ENCODE assay signal across 23 mouse cellular contexts in the genomic region with DNA sequence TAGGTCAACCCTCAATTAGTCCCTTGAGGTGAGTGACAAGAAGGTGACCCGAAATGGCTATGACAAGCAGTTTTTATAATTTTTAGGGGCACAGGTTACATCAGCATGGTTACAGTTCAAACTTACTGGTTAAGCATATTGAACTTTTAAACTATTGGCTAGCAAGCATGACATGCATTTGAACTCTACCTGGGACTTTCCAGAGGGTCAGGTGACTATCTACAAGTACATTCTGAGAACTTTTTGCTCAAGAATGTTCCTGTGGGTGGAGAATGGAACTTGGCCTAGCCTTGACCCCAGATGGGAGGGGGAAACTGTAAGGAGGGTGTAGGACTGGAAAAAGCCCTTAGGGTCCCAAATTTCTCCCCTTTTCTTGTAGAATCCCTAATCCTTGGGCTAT.
DNase-seq lines count a peak whose midpoint lies in the region; ATAC-seq and TF ChIP-seq lines count a peak whose summit lies in the region.
"Had no signal": no experiment of that assay in that cellular context is flagged by ENCODE, and none has a peak within 500 bp of the region (broad histone marks: within the 10 kb centered on the region; RNA-seq: fewer than 3 reads in every experiment).

No protein-coding gene starts in this region.

- no peak overlapping the region for H3K4me2 ChIP-seq in CH12.LX (ENCODE audit: insufficient read depth, low read depth, poor library complexity, severe bottlenecking)
- no peak overlapping the region for H3K4me2 ChIP-seq in forebrain, embryonic 13.5 days
- H3K4me2 ChIP-seq: embryonic facial prominence, embryonic 13.5 days; embryonic facial prominence, embryonic 15.5 days had no signal

- TF ChIP-seq RAD21 in CH12.LX (IDR thresholded peaks at IDR 0.05; ENCODE audit: low read depth, low read length), result no peak

- ATAC-seq in erythroblast, adult 5-6 weeks (replicated peaks; ENCODE audit: low FRiP score, poor library complexity, severe bottlenecking), result no peak
- ATAC-seq in forebrain, embryonic 13.5 days, result no peak
- ATAC-seq: activated CD4-positive, CD25-positive, alpha-beta regulatory T cell, adult 4 months; forebrain, embryonic 14.5 days; forebrain, embryonic 16.5 days; Patski had no signal

- WGBS in forebrain, embryonic 13.5 days, result 93% methylated on average over 1 of the region's 1 CpGs

- TF ChIP-seq EP300 in CH12.LX (IDR thresholded peaks at IDR 0.05; ENCODE audit: low read length), result no peak

- DNase-seq in kidney, adult 8-10 months, result peak; percentile 3 to 43
- DNase-seq in kidney, postnatal 10 days, result no peak
- peak; percentile 6 for DNase-seq in CH12.LX (ENCODE audit: extremely low read depth)
- peak; percentile 24 for DNase-seq in ES-CJ7 (ENCODE audit: low read depth, low spot score)
- DNase-seq in R1 (ENCODE audit: low read depth, low spot score), result peak; percentile 60
- no peak for DNase-seq in retina, postnatal 1 day
- DNase-seq: adrenal gland, adult 8-10 months; adrenal gland, postnatal 14 days; adrenal gland, postnatal 36 days; cerebellum, adult 18-20 months; cerebellum, adult 8-10 months; cerebellum, adult 9-11 months; cerebellum, postnatal 14 days; cerebellum, postnatal 36 days; embryo, embryonic 11 days had no signal

- no peak overlapping the region for H3K9ac ChIP-seq in CH12.LX (ENCODE audit: insufficient read depth, low read depth)
- no peak overlapping the region for H3K9ac ChIP-seq in forebrain, embryonic 13.5 days
- H3K9ac ChIP-seq: embryonic facial prominence, embryonic 13.5 days; embryonic facial prominence, embryonic 15.5 days had no signal

- no peaks in the 10 kb centered on the region for H3K79me2 ChIP-seq in CH12.LX (replicated peaks; ENCODE audit: control insufficient read depth, extremely low read depth, insufficient read depth, poor library complexity, severe bottlenecking)

- no peak overlapping the region for H3K27ac ChIP-seq in CH12.LX (ENCODE audit: insufficient read depth, low read depth)
- H3K27ac ChIP-seq in forebrain, embryonic 13.5 days, result no peak overlapping the region
- H3K27ac ChIP-seq: embryonic facial prominence, embryonic 13.5 days; embryonic facial prominence, embryonic 15.5 days had no signal

- no peak for TF ChIP-seq CTCF in CH12.LX (conservative IDR thresholded peaks at IDR 0.05 in 1 of 2, IDR thresholded peaks at IDR 0.05 in 1 of 2; ENCODE audit: low read depth in 2 of 2, low read length in 2 of 2)

- dilution Hi-C loops in CH12.LX (cut with MboI; ENCODE audit: extremely low pct_ligation_motif_present, extremely low pct_unique_long_range_greater_than_20kb, low sequenced_read_pairs), result no loop called here

- no peak for TF ChIP-seq POLR2A in CH12.LX (IDR thresholded peaks at IDR 0.05; ENCODE audit: low read depth, low read length)

- H3K4me1 ChIP-seq in CH12.LX (ENCODE audit: control insufficient read depth in 1 of 2, insufficient read depth in 2 of 2), result peaks cover 0 to 8% of the 10 kb centered on the region in 2 experiments; a peak in 1 of 4 replicates
- no peaks in the 10 kb centered on the region for H3K4me1 ChIP-seq in forebrain, embryonic 13.5 days
- H3K4me1 ChIP-seq: embryonic facial prominence, embryonic 13.5 days; embryonic facial prominence, embryonic 15.5 days had no signal

- H3K4me3 ChIP-seq in CH12.LX (replicated peaks in 1 of 3; ENCODE audit: low read depth in 2 of 3, low read length in 2 of 3, poor library complexity in 1 of 3), result no peak overlapping the region
- no peak overlapping the region for H3K4me3 ChIP-seq in forebrain, embryonic 13.5 days
- H3K4me3 ChIP-seq: embryonic facial prominence, embryonic 13.5 days; embryonic facial prominence, embryonic 15.5 days had no signal

- H3K27me3 ChIP-seq in CH12.LX (replicated peaks), result no peaks in the 10 kb centered on the region
- no peaks in the 10 kb centered on the region for H3K27me3 ChIP-seq in forebrain, embryonic 13.5 days
- H3K27me3 ChIP-seq: embryonic facial prominence, embryonic 13.5 days; embryonic facial prominence, embryonic 15.5 days; Patski had no signal

- no peaks in the 10 kb centered on the region for H3K9me3 ChIP-seq in CH12.LX (replicated peaks; ENCODE audit: low read length)
- H3K9me3 ChIP-seq in forebrain, embryonic 13.5 days (replicated peaks), result no peaks in the 10 kb centered on the region
- H3K9me3 ChIP-seq: embryonic facial prominence, embryonic 13.5 days; embryonic facial prominence, embryonic 15.5 days had no signal

- in situ Hi-C loops in CH12.LX (cut with MboI; ENCODE audit: low pct_ligation_motif_present, low pct_unique_long_range_greater_than_20kb, low sequenced_read_pairs), result no loop called here

- H3K36me3 ChIP-seq in CH12.LX (replicated peaks in 1 of 2; ENCODE audit: control insufficient read depth in 1 of 2, insufficient read depth in 1 of 2, low read length in 1 of 2), result no peaks in the 10 kb centered on the region
- no peaks in the 10 kb centered on the region for H3K36me3 ChIP-seq in forebrain, embryonic 13.5 days (ENCODE audit: poor library complexity, severe bottlenecking)
- H3K36me3 ChIP-seq: embryonic facial prominence, embryonic 13.5 days; embryonic facial prominence, embryonic 15.5 days had no signal

TF ChIP-seq in CH12.LX, 34 proteins besides CTCF, POLR2A, EP300 and RAD21:
- TF ChIP-seq POLR2AphosphoS2 (IDR thresholded peaks at IDR 0.05; ENCODE audit: low read depth, low read length), result no peak
- TF ChIP-seq MXI1 (IDR thresholded peaks at IDR 0.05; ENCODE audit: low read depth, low read length), result no peak
- no peak for TF ChIP-seq RCOR1 (conservative IDR thresholded peaks at IDR 0.05; ENCODE audit: low read depth, low read length)
- no peak for TF ChIP-seq ETS1 (conservative IDR thresholded peaks at IDR 0.05; ENCODE audit: low read depth, low read length)
- no peak for TF ChIP-seq E2F4 (IDR thresholded peaks at IDR 0.05; ENCODE audit: insufficient replicate concordance, low read depth, low read length)
- no peak for TF ChIP-seq ZMIZ1 (IDR thresholded peaks at IDR 0.05; ENCODE audit: low read depth, low read length)
- no peak for TF ChIP-seq PAX5 (IDR thresholded peaks at IDR 0.05; ENCODE audit: low read length)
TF ChIP-seq in CH12.LX: peak in this region for 0.

Comparison
In these comparisons a context has a peak if more than half of its experiments do, and no peak if none do; other contexts are left out.
1. DNase-seq: peak in kidney, adult 8-10 months (2 of 2), CH12.LX (single experiment), ES-CJ7 (single experiment) and R1 (single experiment); none in kidney, postnatal 10 days (single experiment) and retina, postnatal 1 day (single experiment).